Mouse (Mus musculus) cortical plate, adult 2 months (tissue): ENCODE measurements at regions not wholly inside any gene's neighbourhood (a gene's known extent, or its start where the extent isn't known, plus 50 kb on each side); places are given as distances from the start of the nearest gene placed in this dataset.

ENCODE experiments used
- CTCF ChIP-seq: fragments of 200-500 bp; IDR thresholded peaks from 2 replicates; pipeline ENCODE4 v1.5.1; 2011; ENCODE audit warnings: mild to moderate bottlenecking, control low read depth, low read length; ENCODE audit not compliant: insufficient read depth; ENCODE audit errors: extremely low read depth
- POLR2A ChIP-seq: fragments of 200-500 bp; IDR thresholded peaks from 2 replicates; pipeline ENCODE4 v1.6.1; 2011; ENCODE audit warnings: mild to moderate bottlenecking, low read length, control low read depth; ENCODE audit not compliant: insufficient read depth; ENCODE audit errors: extremely low read depth

GRCm38 (mm10) chr5:53393571-53393970 lies 72.4 kb upstream of the Rbpj start:
- TF ChIP-seq CTCF = no peak
- no peak for TF ChIP-seq POLR2A
